Mouse (Mus musculus) heart, postnatal 0 days (tissue): ENCODE measurements around the gene Ablim2. TPM values are rescaled to one million over a fixed set of nuclear protein-coding genes. Genes with fewer than 3 reads are reported as not detected.

Source experiments
- ATAC-seq: fragments of 200-750 bp; cut with Nextera tagmentation; 2 replicates; pipeline ENCODE4 v1.8.0; 2017; ENCODE audit warnings: low read depth, moderate number of reproducible peaks, moderate library complexity; ENCODE audit not compliant: insufficient read depth
- DNase-seq: peaks from one replicate; pipeline ENCODE4 v3.0.0-alpha.2; 2016; ENCODE audit warnings: low spot score
- H3K27ac ChIP-seq: fragments of 300-500 bp; sonication (generic); 2 replicates; pipeline ENCODE4 v1.5.1; 2014; ENCODE audit warnings: low read depth, mild to moderate bottlenecking
- H3K27me3 ChIP-seq: fragments of 300-500 bp; sonication (generic); 2 replicates; pipeline ENCODE4 v1.6.1; 2014; ENCODE audit warnings: low read length, mixed read lengths; ENCODE audit not compliant: control insufficient read depth, insufficient read depth
- H3K36me3 ChIP-seq: fragments of 300-500 bp; sonication (generic); replicated peaks from 2 replicates; pipeline ENCODE4 v1.6.1; 2014; ENCODE audit warnings: low read length, mixed read lengths; ENCODE audit not compliant: control insufficient read depth, insufficient read depth
- H3K4me1 ChIP-seq: fragments of 300-500 bp; sonication (generic); 2 replicates; pipeline ENCODE4 v1.6.1; 2014; ENCODE audit warnings: antibody characterized with exemption; ENCODE audit not compliant: control insufficient read depth, insufficient read depth
- H3K4me2 ChIP-seq: fragments of 300-500 bp; sonication (generic); 2 replicates; pipeline ENCODE4 v1.6.1; 2014; ENCODE audit warnings: low read depth, mild to moderate bottlenecking, low read length, moderate library complexity
- H3K4me3 ChIP-seq: fragments of 300-500 bp; sonication (generic); 2 replicates; pipeline ENCODE4 v1.5.1; 2014; ENCODE audit warnings: low read depth, low read length
- H3K9ac ChIP-seq: fragments of 300-500 bp; sonication (generic); replicated peaks from 2 replicates; pipeline ENCODE4 v1.6.1; 2014; ENCODE audit warnings: low read depth, low read length, mixed read lengths
- H3K9me3 ChIP-seq: fragments of 300-500 bp; sonication (generic); replicated peaks from 2 replicates; pipeline ENCODE4 v1.6.1; 2016; ENCODE audit warnings: low read length; ENCODE audit not compliant: control insufficient read depth
- CTCF ChIP-seq: IDR thresholded peaks from 2 replicates; pipeline ENCODE4 v1.5.1; 2016; ENCODE audit warnings: antibody characterized with exemption, control low read depth, low read depth
- EP300 ChIP-seq: IDR thresholded peaks from 2 replicates; pipeline ENCODE4 v1.6.1; 2016; ENCODE audit warnings: antibody characterized with exemption, low read depth
- WGBS: fragments of 180-500 bp; shearing (Covaris S2); extraction: QIAGEN DNeasy Blood & Tissue Kit; methylation state at CpG from one replicate; pipeline ENCODE4 v1.1.7; 2014; 5-methylcytosine and 5-hydroxymethylcytosine counted together
- polyA plus RNA-seq: library from polyadenylated mRNA; unstranded; fragments of >200 nt; fragmentation: Nextera tagmentation; extraction: Ambion mirVana; gene quantifications from 2 replicates; pipeline ENCODE4 v1.2.1, GENCODE M21; 2015
- total RNA-seq: library from RNA; depleted of rRNA; stranded (reverse); fragments of >200 nt; gene quantifications from 2 replicates; pipeline ENCODE4 v1.2.3, GENCODE M21; 2014; ENCODE audit warnings: low replicate concordance

Ablim2 gene
- total and polyA plus RNA-seq, 2 experiments from 2014 or later: 8.8 to 22.1 TPM

DNA sequence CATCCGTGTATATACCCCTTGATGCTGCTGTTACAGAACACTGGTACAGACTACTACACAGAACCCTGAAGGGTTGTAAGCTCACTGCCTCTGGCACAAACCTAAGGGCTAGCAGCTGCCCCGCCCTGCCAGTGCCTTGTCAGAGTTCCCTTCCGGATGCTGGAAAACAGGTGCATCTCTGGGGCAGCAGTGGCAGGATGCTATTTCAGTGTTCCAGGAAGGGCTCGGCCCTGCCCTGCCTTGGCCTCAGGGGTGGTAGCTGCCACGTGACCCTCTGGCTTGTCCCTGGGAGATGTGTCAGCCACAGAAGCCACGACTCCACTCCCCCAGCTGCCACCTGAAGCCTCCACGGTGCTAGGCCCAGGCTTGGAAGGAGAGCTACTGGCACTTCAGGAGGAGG is 28.2 kb downstream of the Ablim2 start:
- H3K27me3 ChIP-seq: no peaks in the 10 kb centered on the region
- H3K4me3 ChIP-seq: no peak overlapping the region
- H3K4me1 ChIP-seq: no peaks in the 10 kb centered on the region
- no peak overlapping the region for H3K27ac ChIP-seq
- no peaks in the 10 kb centered on the region for H3K36me3 ChIP-seq
- TF ChIP-seq EP300: no peak
- no peak for TF ChIP-seq CTCF
- H3K9ac ChIP-seq: no peak overlapping the region
- DNase-seq (no peak), ATAC-seq (no peak)
- 55% methylated on average over 7 of the region's 7 CpGs for WGBS
- no peak overlapping the region for H3K4me2 ChIP-seq
- no peaks in the 10 kb centered on the region for H3K9me3 ChIP-seq

GRCm38 (mm10) chr5:35787847-35788246 is 30.2 kb downstream of the Ablim2 start:
- H3K27ac ChIP-seq: no peak overlapping the region
- ATAC-seq (no peak), DNase-seq (no peak)
- no peak for TF ChIP-seq EP300
- no peak for TF ChIP-seq CTCF
- no peak overlapping the region for H3K4me2 ChIP-seq
- H3K9me3 ChIP-seq: no peaks in the 10 kb centered on the region
- no peaks in the 10 kb centered on the region for H3K27me3 ChIP-seq
- 75% methylated on average over 12 of the region's 12 CpGs for WGBS
- H3K9ac ChIP-seq: no peak overlapping the region
- no peak overlapping the region for H3K4me3 ChIP-seq
- H3K36me3 ChIP-seq: no peaks in the 10 kb centered on the region
- H3K4me1 ChIP-seq: 0 out of 2 replicates have a peak, but pooled peaks cover 2% of the 10 kb centered on the region

DNA sequence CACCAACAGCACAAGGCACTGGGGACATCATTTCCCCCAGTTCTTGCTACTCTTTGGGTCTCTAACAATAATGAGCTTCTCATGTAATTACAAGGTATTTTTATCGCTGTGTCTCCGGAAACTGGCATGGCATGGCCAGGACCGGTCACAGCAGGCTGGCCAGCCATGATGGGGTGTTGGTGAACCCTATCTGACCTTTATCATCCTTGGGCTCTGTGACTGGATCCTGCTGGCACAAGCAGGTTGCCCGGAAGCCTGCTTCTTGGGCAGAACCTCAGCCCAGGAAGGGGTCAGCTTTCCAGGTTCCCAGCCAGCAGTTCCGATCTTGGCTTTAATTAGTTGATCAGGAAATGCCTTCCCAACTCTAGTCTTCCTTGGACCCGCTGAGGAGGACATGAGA is 31.0 kb downstream of the Ablim2 start:
- Histone ChIP-seq H3K9me3 (no peaks in the 10 kb centered on the region), H3K36me3 (no peaks in the 10 kb centered on the region), H3K4me1 (0 out of 2 replicates have a peak, but pooled peaks cover 7% of the 10 kb centered on the region), H3K27ac (no peak overlapping the region), H3K4me3 (no peak overlapping the region), H3K9ac (no peak overlapping the region), H3K4me2 (no peak overlapping the region), H3K27me3 (no peaks in the 10 kb centered on the region)
- DNase-seq: no peak
- ATAC-seq: no peak
- 67% methylated on average over 6 of the region's 6 CpGs for WGBS
- no peak for TF ChIP-seq CTCF
- no peak for TF ChIP-seq EP300

GRCm38 (mm10) chr5:35789697-35790096 is 32.0 kb downstream of the Ablim2 start:
- no peaks in the 10 kb centered on the region for H3K27me3 ChIP-seq
- 63% methylated on average over 3 of the region's 3 CpGs for WGBS
- H3K27ac ChIP-seq: no peak overlapping the region
- H3K4me2 ChIP-seq: no peak overlapping the region
- no peak overlapping the region for H3K4me3 ChIP-seq
- DNase-seq (no peak), ATAC-seq (no peak)
- no peaks in the 10 kb centered on the region for H3K9me3 ChIP-seq
- no peak overlapping the region for H3K9ac ChIP-seq
- no peaks in the 10 kb centered on the region for H3K36me3 ChIP-seq
- TF ChIP-seq EP300 (no peak), CTCF (no peak)
- H3K4me1 ChIP-seq: peaks cover 12% of the 10 kb centered on the region

DNA sequence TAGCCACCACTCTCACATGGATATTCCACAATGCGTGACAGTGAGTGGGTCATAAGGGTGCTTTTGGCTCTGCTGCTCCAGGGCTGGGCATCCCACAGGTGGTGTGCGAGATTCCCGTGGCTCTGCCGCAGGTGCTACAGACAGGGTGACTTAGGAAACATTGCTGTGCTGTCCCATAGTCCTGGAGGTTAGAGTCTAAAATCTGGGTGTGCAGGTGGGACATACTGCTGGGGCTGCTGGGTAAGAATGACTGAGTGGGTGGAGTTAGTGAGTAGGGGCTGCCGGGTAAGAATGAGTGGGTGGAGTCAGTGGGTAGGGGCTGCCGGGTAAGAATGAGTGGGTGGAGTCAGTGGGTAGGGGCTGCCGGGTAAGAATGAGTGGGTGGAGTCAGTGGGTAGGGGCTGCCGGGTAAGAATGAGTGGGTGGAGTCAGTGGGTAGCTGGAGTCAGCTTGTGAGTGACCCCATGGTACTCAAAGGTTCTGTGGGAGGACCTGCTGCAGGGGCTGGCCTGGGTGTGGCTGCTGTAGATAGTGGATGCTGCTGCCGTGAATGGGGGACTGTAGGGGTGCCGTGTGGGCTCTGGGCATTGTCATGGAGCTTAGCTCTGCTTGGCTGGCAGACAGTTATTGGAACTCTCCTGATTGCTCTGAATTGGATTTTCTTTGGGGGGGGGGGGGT is 32.8 kb downstream of the Ablim2 start:
- ATAC-seq: no peak
- no peak for DNase-seq
- Histone ChIP-seq H3K36me3 (no peaks in the 10 kb centered on the region), H3K4me2 (no peak overlapping the region), H3K27me3 (no peaks in the 10 kb centered on the region), H3K9me3 (no peaks in the 10 kb centered on the region), H3K9ac (no peak overlapping the region), H3K4me3 (no peak overlapping the region), H3K27ac (no peak overlapping the region), H3K4me1 (peaks cover 18% of the 10 kb centered on the region)
- TF ChIP-seq EP300: no peak
- no peak for TF ChIP-seq CTCF
- WGBS: 44% methylated on average over 10 of the region's 10 CpGs

GRCm38 (mm10) chr5:35793971-35794370 is 36.3 kb downstream of the Ablim2 start:
- no peaks in the 10 kb centered on the region for H3K36me3 ChIP-seq
- H3K4me2 ChIP-seq: no peak overlapping the region
- H3K9ac ChIP-seq: no peak overlapping the region
- peak overlapping the region; percentile 58; the same call in 1 of the 2 replicates for H3K27ac ChIP-seq
- no peaks in the 10 kb centered on the region for H3K9me3 ChIP-seq
- WGBS: 86% methylated on average over 4 of the region's 4 CpGs
- H3K27me3 ChIP-seq: no peaks in the 10 kb centered on the region
- TF ChIP-seq EP300: no peak
- TF ChIP-seq CTCF: no peak
- no peak overlapping the region for H3K4me3 ChIP-seq
- DNase-seq (no peak), ATAC-seq (no peak)
- H3K4me1 ChIP-seq: peaks cover 20% of the 10 kb centered on the region
